Mouse (Mus musculus) heart, embryonic 10.5 days (tissue): ENCODE results near the gene Map3k6. TPM values are rescaled to one million over a fixed set of nuclear protein-coding genes. Genes with fewer than 3 reads are reported as not detected.

Experiments used
- DNase-seq: peaks from one replicate; pipeline ENCODE4 v3.0.0-alpha.2; 2017; ENCODE audit warnings: low spot score
- H3K27ac ChIP-seq: fragments of 300-500 bp; sonication (generic); 2 replicates; pipeline ENCODE4 v1.5.1; 2016; ENCODE audit warnings: mild to moderate bottlenecking
- H3K27me3 ChIP-seq: fragments of 300-500 bp; sonication (generic); 2 replicates; pipeline ENCODE4 v1.6.1; 2016; ENCODE audit warnings: mild to moderate bottlenecking; ENCODE audit not compliant: poor library complexity, insufficient read depth, severe bottlenecking
- H3K36me3 ChIP-seq: fragments of 300-500 bp; sonication (generic); 2 replicates; pipeline ENCODE4 v1.6.1; 2016; ENCODE audit warnings: mild to moderate bottlenecking, moderate library complexity
- H3K4me1 ChIP-seq: fragments of 300-500 bp; sonication (generic); 2 replicates; pipeline ENCODE4 v1.6.1; 2016; ENCODE audit warnings: mild to moderate bottlenecking
- H3K4me3 ChIP-seq: fragments of 300-500 bp; sonication (generic); 2 replicates; pipeline ENCODE4 v1.5.1; 2016; ENCODE audit warnings: mild to moderate bottlenecking, moderate library complexity
- H3K9me3 ChIP-seq: fragments of 300-500 bp; sonication (generic); 2 replicates; pipeline ENCODE4 v1.6.1; 2016; ENCODE audit warnings: mild to moderate bottlenecking, moderate library complexity
- WGBS: fragments of 180-500 bp; shearing (Covaris S2); methylation state at CpG from one replicate; pipeline ENCODE4 v1.1.7; 2016; 5-methylcytosine and 5-hydroxymethylcytosine counted together
- polyA plus RNA-seq: library from polyadenylated mRNA; unstranded; fragments of >200 nt; fragmentation: Nextera tagmentation; extraction: Ambion mirVana; gene quantifications from 2 replicates; pipeline ENCODE4 v1.2.1, GENCODE M21; 2016

Map3k6 gene
- polyA plus RNA-seq, 1 experiment from 2014 or later = 3.4 TPM

DNA sequence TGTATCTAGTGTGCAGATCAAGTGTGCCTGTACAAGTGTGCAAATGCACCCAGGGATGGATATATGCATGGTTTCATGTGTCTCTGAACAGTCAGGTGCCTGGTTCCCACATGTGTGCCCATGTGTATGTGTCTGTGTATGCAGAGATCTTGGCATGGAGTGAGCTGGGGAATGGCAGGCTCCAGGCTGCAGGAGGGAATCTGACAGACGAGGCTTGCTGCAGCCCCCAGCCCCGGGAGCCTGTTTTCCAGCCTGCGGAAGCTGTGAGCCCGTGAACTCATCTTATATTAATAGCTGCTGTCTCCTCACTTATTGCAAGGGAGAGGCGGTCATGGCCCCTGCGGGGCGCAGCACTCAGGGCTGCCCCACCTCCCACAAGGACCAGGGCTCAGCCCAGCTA lies 36.2 kb upstream of the Map3k6 start:
- 34% methylated on average over 7 of the region's 7 CpGs for WGBS
- Histone ChIP-seq H3K4me1 (peaks cover 50% of the 10 kb centered on the region), H3K27me3 (peaks cover 11% of the 10 kb centered on the region), H3K4me3 (peak overlapping the region; percentile 6; the same call in 1 of the 2 replicates), H3K36me3 (no peaks in the 10 kb centered on the region), H3K27ac (peak overlapping the region; percentile 86), H3K9me3 (no peaks in the 10 kb centered on the region)
- no peak for DNase-seq

DNA sequence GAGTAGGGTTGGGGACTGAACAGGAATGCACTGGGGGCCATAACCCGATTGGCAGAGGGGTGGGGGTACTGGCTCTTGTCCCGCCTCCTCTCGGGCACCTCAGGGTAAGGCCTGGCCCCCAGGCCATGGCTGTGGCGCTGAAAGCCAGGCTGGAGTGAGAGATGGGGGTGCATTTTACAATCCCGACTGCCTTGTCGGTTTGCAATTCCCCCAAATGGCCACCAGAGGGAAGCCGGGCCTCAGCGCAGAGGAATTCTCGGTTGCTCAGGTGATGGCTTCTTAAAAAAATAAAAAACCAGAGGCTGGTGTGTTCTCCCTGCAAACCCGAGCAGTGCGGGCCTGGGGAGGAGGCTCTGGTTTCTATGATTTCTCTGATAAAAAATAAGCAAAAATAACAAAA lies 31.3 kb upstream of the Map3k6 start:
- Histone ChIP-seq H3K27ac (0 out of 2 replicates have a peak overlapping the region, but pooled peaks have one; percentile 10), H3K36me3 (no peaks in the 10 kb centered on the region), H3K4me3 (no peak overlapping the region), H3K4me1 (peaks cover 37% of the 10 kb centered on the region), H3K27me3 (peaks cover 56% of the 10 kb centered on the region), H3K9me3 (no peaks in the 10 kb centered on the region)
- DNase-seq = no peak
- WGBS = 4% methylated on average over 11 of the region's 11 CpGs

DNA sequence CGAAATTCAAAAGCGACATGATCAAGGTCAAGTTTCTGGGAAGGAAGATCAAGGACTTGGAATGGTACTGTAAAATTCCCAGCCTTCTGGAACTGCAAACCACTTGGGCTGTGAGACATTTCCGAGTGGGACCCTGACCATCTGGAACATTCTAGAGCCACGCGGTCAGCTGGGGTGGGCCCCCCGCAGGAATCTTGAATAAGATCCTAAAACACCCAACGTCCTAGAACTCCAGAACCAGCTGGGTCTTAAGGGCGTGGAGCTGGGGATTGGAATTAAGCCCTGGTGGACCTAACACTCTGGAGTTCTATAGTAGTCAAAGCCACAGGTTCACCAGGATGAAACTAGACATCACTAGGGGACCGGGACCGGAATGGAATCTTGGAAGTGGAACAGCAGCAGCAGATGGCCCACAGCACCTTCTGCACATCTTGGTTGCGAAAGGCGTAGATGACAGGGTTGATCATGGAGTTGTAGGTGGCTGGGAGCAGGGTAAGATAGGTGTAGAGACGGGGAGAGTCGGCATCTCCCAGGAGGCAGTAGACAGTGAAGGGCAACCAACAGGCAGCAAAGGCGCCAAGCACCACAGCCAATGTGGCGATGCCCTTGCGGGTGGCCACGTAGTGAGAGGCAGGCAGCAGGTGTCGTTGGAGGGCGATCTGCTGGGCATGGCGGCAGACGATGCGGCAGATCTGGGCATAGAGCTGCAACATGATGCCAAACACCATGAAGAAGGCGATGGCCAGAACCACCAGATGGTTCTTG lies 30.4 kb upstream of the Map3k6 start:
- DNase-seq = no peak
- WGBS = 91% methylated on average over 24 of the region's 24 CpGs
- no peaks in the 10 kb centered on the region for H3K36me3 ChIP-seq
- no peak overlapping the region for H3K4me3 ChIP-seq
- no peaks in the 10 kb centered on the region for H3K9me3 ChIP-seq
- H3K27ac ChIP-seq = no peak overlapping the region
- peaks cover 64% of the 10 kb centered on the region for H3K27me3 ChIP-seq
- H3K4me1 ChIP-seq = peaks cover 29% of the 10 kb centered on the region

DNA sequence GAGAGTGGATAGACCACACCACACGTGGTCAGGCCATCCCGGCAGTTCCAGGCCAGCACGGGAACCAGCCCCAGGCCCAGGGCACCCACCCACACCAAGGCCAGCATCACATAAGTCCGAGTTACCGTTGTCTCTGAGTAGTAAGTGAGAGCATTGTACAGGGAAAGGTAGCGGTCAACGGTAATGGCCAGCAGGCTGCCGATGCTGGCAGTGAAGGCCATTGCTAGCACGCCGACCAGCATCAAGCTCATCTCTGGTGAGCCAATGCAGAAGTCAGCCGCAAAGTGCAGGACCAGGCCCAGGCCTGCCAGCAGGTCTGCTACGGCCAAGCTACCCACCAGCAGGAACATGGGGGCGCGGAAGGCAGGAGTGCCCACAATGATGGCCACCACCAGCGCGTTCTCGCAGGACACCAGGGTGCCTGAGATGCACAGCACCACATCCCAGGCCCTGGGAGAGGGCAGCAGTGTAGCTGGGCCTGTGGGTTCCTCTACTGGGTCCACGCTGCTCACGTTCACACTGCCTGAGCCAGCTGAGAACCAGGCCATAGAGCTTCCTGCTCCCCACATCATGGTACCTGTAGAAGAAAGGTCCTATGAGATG lies 29.7 kb upstream of the Map3k6 start:
- WGBS = 92% methylated on average over 19 of the region's 19 CpGs
- Histone ChIP-seq H3K36me3 (no peaks in the 10 kb centered on the region), H3K27me3 (peaks cover 70% of the 10 kb centered on the region), H3K9me3 (no peaks in the 10 kb centered on the region), H3K27ac (no peak overlapping the region), H3K4me3 (no peak overlapping the region), H3K4me1 (peaks cover 29% of the 10 kb centered on the region)
- no peak for DNase-seq

DNA sequence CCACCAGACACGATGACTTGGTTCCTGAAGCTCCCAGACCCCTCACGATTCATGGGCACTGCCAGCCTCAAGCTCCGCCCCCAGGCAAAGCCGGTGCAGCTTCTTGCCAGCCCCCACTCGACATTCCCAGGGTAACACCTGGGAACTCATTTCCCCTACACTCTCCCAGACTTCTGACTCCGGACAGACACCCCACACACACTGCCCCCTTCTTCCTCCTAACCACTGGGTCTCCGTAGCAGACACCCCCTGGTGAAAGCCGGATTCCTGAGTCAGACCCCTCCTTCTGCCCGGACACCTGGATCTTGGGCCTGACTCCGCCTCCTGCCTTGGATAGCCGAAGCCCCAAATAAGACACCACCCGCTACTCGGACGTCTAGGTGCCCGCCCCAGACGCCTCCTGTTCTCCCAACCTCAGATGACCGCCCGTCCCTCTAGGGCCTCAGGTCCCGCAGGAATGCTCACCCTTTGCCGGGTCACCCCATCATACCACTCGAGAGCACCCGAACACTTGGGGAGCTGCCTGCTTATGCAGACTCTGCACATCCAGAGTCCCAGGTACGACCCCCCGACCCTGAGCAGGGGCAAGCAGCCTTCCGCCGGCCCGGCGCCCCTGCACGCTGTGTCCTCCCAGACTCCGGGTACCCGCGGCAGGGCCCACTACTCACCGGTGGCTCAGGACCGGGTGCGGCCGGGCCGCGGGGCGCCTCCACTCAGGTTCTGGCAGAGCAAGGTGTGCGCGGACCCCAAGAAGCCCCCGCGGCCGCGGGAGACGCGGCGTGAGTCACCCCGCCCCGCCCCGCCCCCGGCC lies 28.7 kb upstream of the Map3k6 start, which contains the start of the genes Cd164l2 and Gpr3:
TSS of gene Cd164l2 (plus strand) at position 381 of the 811 bp plus-strand sequence.
TSS of gene Gpr3 (minus strand) at position 786 of the 811 bp plus-strand sequence.
- WGBS = 2% methylated on average over 52 of the region's 52 CpGs
- Histone ChIP-seq H3K27me3 (peaks cover 73% of the 10 kb centered on the region), H3K36me3 (no peaks in the 10 kb centered on the region), H3K4me1 (peaks cover 29% of the 10 kb centered on the region), H3K27ac (peak within 1 kb of the TSS; percentile 84), H3K9me3 (no peaks in the 10 kb centered on the region), H3K4me3 (peak within 1 kb of the TSS; percentile 80)
- no peak for DNase-seq

DNA sequence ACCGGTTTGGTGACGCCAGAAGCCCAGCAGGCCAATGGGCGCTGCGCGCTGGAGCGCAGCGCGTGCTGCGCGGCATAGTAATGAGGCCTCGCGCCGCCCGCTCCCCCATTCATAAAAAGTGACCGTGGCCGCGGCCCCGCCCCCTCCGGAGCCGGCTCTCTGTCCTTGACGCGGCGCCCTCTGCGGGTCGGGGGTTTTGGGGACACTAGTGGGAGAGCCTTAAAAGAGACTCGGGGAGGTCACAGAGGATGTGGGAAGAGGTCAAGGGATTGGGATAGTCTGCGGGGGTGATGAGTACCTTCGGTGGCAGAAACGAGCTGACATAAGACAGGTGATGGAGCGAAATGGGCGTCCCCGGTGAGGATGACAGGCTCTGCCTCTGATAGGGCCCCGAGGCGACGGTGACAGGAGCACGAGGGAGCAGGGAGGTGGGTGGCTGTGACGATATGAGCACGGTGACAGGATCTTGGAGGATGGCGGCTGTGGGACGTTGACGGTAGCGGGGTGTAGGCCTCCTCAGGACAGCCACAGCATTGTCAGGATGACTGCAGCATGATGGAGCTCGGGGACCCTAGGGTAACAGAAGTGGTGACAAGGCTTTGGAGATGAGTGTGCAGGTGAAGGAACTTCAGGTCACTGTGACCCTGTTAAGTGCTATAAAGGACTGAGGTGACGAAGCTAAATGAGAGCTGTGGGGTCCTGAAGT lies 27.9 kb upstream of the Map3k6 start:
- Histone ChIP-seq H3K27me3 (peaks cover 73% of the 10 kb centered on the region), H3K4me3 (peak overlapping the region; percentile 80), H3K4me1 (peaks cover 29% of the 10 kb centered on the region), H3K36me3 (no peaks in the 10 kb centered on the region), H3K9me3 (no peaks in the 10 kb centered on the region), H3K27ac (peak overlapping the region; percentile 84)
- WGBS = 1% methylated on average over 44 of the region's 44 CpGs
- peak; percentile 90 for DNase-seq

DNA sequence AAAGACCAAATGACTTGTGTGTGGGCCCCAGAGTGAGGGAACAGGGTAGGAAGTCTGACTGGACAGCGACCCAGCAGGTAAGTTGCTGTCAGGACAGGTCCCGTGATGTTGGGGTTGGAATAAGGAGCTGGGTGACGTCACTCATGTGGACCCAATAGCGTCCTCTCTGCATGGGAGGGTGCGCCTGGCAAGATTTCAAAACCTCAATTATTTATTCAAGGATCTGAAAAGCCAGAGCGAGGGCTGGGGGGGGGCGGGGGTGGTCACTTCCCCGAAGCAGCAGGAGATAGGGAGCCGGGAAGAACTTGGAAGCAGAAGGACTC lies 27.4 kb upstream of the Map3k6 start:
- Histone ChIP-seq H3K27me3 (peaks cover 76% of the 10 kb centered on the region), H3K36me3 (no peaks in the 10 kb centered on the region), H3K9me3 (no peaks in the 10 kb centered on the region), H3K4me1 (peaks cover 29% of the 10 kb centered on the region), H3K4me3 (peak overlapping the region; percentile 80), H3K27ac (0 out of 2 replicates have a peak overlapping the region, but pooled peaks have one; percentile 30)
- DNase-seq = no peak
- WGBS = under 1% methylated on average over 9 of the region's 9 CpGs

DNA sequence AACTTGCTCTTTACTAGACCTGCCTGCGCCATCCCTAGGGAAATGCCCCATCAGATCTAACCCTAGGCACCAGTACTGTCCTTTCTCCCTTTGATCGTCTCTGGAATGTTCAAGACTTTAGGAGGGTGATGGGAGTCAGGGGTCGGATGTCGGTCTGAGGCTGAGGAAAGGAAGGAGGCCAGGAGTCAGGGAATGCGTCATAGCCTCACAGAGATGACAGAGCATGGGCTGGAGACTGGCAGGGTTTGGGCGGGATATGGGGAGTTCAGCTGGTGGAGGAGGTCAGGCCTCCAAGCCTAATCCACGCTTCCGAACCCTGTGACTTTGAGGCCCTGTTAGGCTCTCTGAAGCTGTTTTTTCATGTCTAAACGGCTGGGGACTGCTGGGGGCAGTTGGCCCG lies 27.0 kb upstream of the Map3k6 start:
- DNase-seq = no peak
- Histone ChIP-seq H3K9me3 (no peaks in the 10 kb centered on the region), H3K36me3 (no peaks in the 10 kb centered on the region), H3K27ac (0 out of 2 replicates have a peak overlapping the region, but pooled peaks have one; percentile 30), H3K4me1 (peaks cover 29% of the 10 kb centered on the region), H3K4me3 (peak overlapping the region; percentile 80), H3K27me3 (peaks cover 75% of the 10 kb centered on the region)
- WGBS = 9% methylated on average over 10 of the region's 10 CpGs

DNA sequence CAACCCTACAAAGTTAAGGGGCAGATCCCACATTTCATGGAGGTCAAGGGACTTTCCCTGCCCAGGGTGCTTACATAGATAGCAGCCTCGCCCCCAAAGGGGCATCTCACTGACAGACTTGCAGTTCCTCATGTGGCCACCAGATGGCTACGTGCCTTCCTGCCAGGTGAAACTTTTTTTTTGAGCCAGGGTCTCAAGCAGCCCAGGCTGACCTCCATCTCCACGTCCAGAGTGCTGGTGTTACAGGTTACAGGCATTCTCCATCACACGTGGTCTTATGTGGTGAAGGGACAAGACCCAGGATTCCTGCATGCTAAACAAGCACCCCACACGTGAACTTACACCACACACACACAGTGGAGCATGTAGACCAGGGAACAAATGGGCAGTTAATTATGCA lies 23.0 kb upstream of the Map3k6 start:
- no peaks in the 10 kb centered on the region for H3K9me3 ChIP-seq
- no peak overlapping the region for H3K27ac ChIP-seq
- H3K4me1 ChIP-seq = peaks cover 25% of the 10 kb centered on the region
- H3K36me3 ChIP-seq = no peaks in the 10 kb centered on the region
- no peak overlapping the region for H3K4me3 ChIP-seq
- peaks cover 77% of the 10 kb centered on the region for H3K27me3 ChIP-seq
- DNase-seq = no peak
- WGBS = 1% methylated on average over 5 of the region's 5 CpGs

DNA sequence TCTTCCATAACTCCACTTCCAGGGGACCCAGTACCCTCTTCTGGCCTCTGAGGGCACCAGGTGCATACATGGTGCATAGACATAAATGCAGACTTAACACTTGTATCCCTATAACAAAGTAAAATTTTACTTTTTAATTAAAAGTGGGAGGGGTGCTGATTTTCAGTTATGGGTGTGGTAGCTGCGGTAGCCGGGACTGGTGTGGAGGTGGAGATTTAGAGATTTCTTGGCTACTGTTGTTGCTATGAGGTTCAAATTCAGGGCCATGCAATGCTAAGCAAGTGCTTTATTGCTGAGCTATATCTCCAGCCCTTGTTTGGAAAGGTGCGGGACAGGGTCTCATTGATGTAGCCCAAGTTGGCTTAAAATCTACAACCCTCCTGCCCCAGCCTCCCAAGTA lies 21.9 kb upstream of the Map3k6 start:
- Histone ChIP-seq H3K9me3 (no peaks in the 10 kb centered on the region), H3K27me3 (peaks cover 77% of the 10 kb centered on the region), H3K36me3 (no peaks in the 10 kb centered on the region), H3K4me1 (peaks cover 13% of the 10 kb centered on the region), H3K27ac (no peak overlapping the region), H3K4me3 (no peak overlapping the region)
- 93% methylated on average over 3 of the region's 3 CpGs for WGBS
- no peak for DNase-seq

DNA sequence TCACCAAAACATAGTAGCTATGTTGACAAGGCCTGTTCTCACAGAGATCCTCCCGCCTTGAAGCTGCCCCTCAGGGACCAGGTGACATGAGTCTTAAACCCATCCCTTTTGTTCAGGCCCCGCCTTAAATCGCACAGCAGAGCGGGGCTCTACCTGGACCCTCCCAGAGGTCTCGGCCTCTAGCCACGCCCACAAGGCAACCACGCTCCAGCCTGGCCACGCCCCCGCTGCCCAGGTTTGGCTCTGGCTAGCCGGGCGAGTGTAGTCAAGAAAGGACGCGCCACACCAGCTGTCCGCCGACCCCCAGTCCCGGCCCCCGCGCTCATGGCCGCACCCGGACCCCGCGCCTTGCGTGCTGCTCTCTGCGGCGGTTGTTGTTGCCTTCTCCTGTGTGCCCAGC lies 20.0 kb upstream of the Map3k6 start:
- DNase-seq = no peak
- Histone ChIP-seq H3K27me3 (peaks cover 63% of the 10 kb centered on the region), H3K27ac (peak overlapping the region; percentile 72), H3K36me3 (no peaks in the 10 kb centered on the region), H3K4me3 (peak overlapping the region; percentile 53), H3K4me1 (peaks cover 16% of the 10 kb centered on the region), H3K9me3 (no peaks in the 10 kb centered on the region)
- WGBS = 2% methylated on average over 25 of the region's 25 CpGs

DNA sequence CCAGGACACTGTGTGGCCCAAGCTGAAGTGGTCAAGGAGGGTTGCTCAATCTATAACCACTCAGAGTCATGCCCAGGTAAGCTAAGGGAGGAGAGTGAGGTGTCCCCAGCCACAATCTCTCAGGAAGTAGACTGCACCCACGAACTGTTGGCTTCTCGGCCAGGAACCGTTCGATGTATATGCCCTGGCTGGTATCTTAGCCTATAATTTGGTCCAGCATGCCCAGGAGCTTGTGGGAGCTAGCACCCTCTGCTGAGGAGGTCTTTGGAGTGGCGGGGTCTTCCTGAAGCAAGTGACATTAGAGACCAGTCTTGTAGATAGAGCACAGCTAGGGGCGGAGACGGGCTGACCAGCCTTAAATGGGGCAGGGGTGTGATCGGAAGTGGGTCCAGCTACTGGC lies 18.9 kb upstream of the Map3k6 start:
- Histone ChIP-seq H3K27me3 (peaks cover 58% of the 10 kb centered on the region), H3K4me3 (no peak overlapping the region), H3K9me3 (no peaks in the 10 kb centered on the region), H3K4me1 (peaks cover 16% of the 10 kb centered on the region), H3K27ac (no peak overlapping the region), H3K36me3 (no peaks in the 10 kb centered on the region)
- 76% methylated on average over 8 of the region's 8 CpGs for WGBS
- DNase-seq = no peak
